10 mouse cellular contexts compared by ENCODE assay signal in genomic region chr14:55097646-55098045, GRCm38 (mm10). TPM values are rescaled to one million over a fixed set of nuclear protein-coding genes. Genes with fewer than 3 reads are reported as not detected.
DNase-seq lines count a peak whose midpoint lies in the region; ATAC-seq and TF ChIP-seq lines count a peak whose summit lies in the region.
"Had no signal": no experiment of that assay in that cellular context is flagged by ENCODE, and none has a peak within 500 bp of the region (broad histone marks: within the 10 kb centered on the region; RNA-seq: fewer than 3 reads in every experiment).

No protein-coding gene starts in this region.

- H3K9me3 ChIP-seq in kidney, embryonic 16.5 days (ENCODE audit: low read length): no peaks in the 10 kb centered on the region
- no peaks in the 10 kb centered on the region for H3K9me3 ChIP-seq in heart, postnatal 0 days (replicated peaks; ENCODE audit: control insufficient read depth, low read length)
- H3K9me3 ChIP-seq in midbrain, embryonic 14.5 days (ENCODE audit: control insufficient read depth, low read length): no peaks in the 10 kb centered on the region
- H3K9me3 ChIP-seq: embryonic facial prominence, embryonic 12.5 days had no signal

- no peak for ATAC-seq in kidney, embryonic 16.5 days (ENCODE audit: low FRiP score, low TSS enrichment)
- ATAC-seq in activated CD4-positive, CD25-positive, alpha-beta regulatory T cell, adult 4 months: peak; percentile 52
- no peak for ATAC-seq in heart, postnatal 0 days (ENCODE audit: insufficient read depth, low read depth)
- ATAC-seq in midbrain, embryonic 14.5 days (ENCODE audit: low FRiP score, low TSS enrichment): no peak
- no peak for ATAC-seq in megakaryocyte, adult 5-6 weeks (ENCODE audit: poor library complexity, severe bottlenecking)

- no peak overlapping the region for H3K4me3 ChIP-seq in kidney, embryonic 16.5 days (ENCODE audit: low read length)
- H3K4me3 ChIP-seq in heart, postnatal 0 days (ENCODE audit: low read depth, low read length): no peak overlapping the region
- no peak overlapping the region for H3K4me3 ChIP-seq in midbrain, embryonic 14.5 days (replicated peaks; ENCODE audit: low read depth, low read length)
- H3K4me3 ChIP-seq: embryonic facial prominence, embryonic 12.5 days had no signal

- H3K36me3 ChIP-seq in kidney, embryonic 16.5 days (ENCODE audit: insufficient read depth, low read length): peaks cover 11% of the 10 kb centered on the region; the same call in 1 of the 2 replicates
- peaks cover 19% of the 10 kb centered on the region; the same call in 1 of the 2 replicates for H3K36me3 ChIP-seq in heart, postnatal 0 days (replicated peaks; ENCODE audit: control insufficient read depth, insufficient read depth, low read length)
- peaks cover 12% of the 10 kb centered on the region; the same call in 1 of the 2 replicates for H3K36me3 ChIP-seq in midbrain, embryonic 14.5 days (ENCODE audit: control insufficient read depth, insufficient read depth, low read length)

- no peak for TF ChIP-seq EP300 in heart, postnatal 0 days (IDR thresholded peaks at IDR 0.05; ENCODE audit: low read depth)

- TF ChIP-seq CTCF in heart, postnatal 0 days (IDR thresholded peaks at IDR 0.05; ENCODE audit: low read depth): no peak

- H3K27me3 ChIP-seq in kidney, embryonic 16.5 days (ENCODE audit: insufficient read depth, low read length): no peaks in the 10 kb centered on the region
- no peaks in the 10 kb centered on the region for H3K27me3 ChIP-seq in heart, postnatal 0 days (ENCODE audit: control insufficient read depth, insufficient read depth, low read length)
- H3K27me3 ChIP-seq in midbrain, embryonic 14.5 days (ENCODE audit: control insufficient read depth, insufficient read depth, low read length): no peaks in the 10 kb centered on the region
- H3K27me3 ChIP-seq: embryonic facial prominence, embryonic 12.5 days had no signal

- H3K4me2 ChIP-seq in kidney, embryonic 16.5 days (replicated peaks; ENCODE audit: low read depth, low read length): no peak overlapping the region
- peak overlapping the region; percentile 19 for H3K4me2 ChIP-seq in heart, postnatal 0 days (ENCODE audit: low read depth, low read length)
- peak overlapping the region; percentile 34; the same call in 1 of the 2 replicates for H3K4me2 ChIP-seq in midbrain, embryonic 14.5 days (ENCODE audit: low read length)
- H3K4me2 ChIP-seq: embryonic facial prominence, embryonic 12.5 days had no signal

- H3K27ac ChIP-seq in kidney, embryonic 16.5 days (ENCODE audit: low read length): peak overlapping the region; percentile 39; the same call in 1 of the 2 replicates
- H3K27ac ChIP-seq in heart, postnatal 0 days (ENCODE audit: low read depth): peak overlapping the region; percentile 79
- H3K27ac ChIP-seq in midbrain, embryonic 14.5 days (replicated peaks; ENCODE audit: low read depth, low read length): peak overlapping the region; percentile 32; the same call in 1 of the 2 replicates
- H3K27ac ChIP-seq: embryonic facial prominence, embryonic 12.5 days had no signal

- H3K4me1 ChIP-seq in kidney, embryonic 16.5 days (ENCODE audit: insufficient read depth, low read length): peaks cover 20% of the 10 kb centered on the region
- H3K4me1 ChIP-seq in heart, postnatal 0 days (ENCODE audit: control insufficient read depth, insufficient read depth): peaks cover 9% of the 10 kb centered on the region; the same call in 1 of the 2 replicates
- H3K4me1 ChIP-seq in midbrain, embryonic 14.5 days (ENCODE audit: control insufficient read depth, insufficient read depth, low read length): peaks cover 25% of the 10 kb centered on the region

- no peak overlapping the region for H3K9ac ChIP-seq in kidney, embryonic 16.5 days (replicated peaks; ENCODE audit: low read length)
- H3K9ac ChIP-seq in heart, postnatal 0 days (replicated peaks; ENCODE audit: low read depth, low read length): 0 out of 2 replicates have a peak overlapping the region, but pooled peaks have one; percentile 3
- H3K9ac ChIP-seq in midbrain, embryonic 14.5 days (replicated peaks; ENCODE audit: low read length): no peak overlapping the region
- H3K9ac ChIP-seq: embryonic facial prominence, embryonic 12.5 days had no signal

- 70% methylated on average over 10 of the region's 10 CpGs for WGBS in kidney, embryonic 16.5 days
- WGBS in heart, postnatal 0 days: 65% methylated on average over 10 of the region's 10 CpGs
- whole genome bisulfite sequencing in midbrain, embryonic 14.5 days: 59% methylated on average over 10 of the region's 10 CpGs

- DNase-seq in kidney, adult 9 months: no peak
- DNase-seq in heart, postnatal 0 days (ENCODE audit: low spot score): no peak
- no peak for DNase-seq in midbrain, embryonic 14.5 days
- DNase-seq in cerebellum, postnatal 25 days: no peak
- DNase-seq in layer of hippocampus, postnatal 25 days (ENCODE audit: extremely low spot score in 1 of 2, low spot score in 1 of 2): no peak

RNA-seq across cellular contexts. Expression of gene Thtpa, which starts 3.1 kb away (rescaled TPM):
- 27.1 and 28.9 TPM in 2 replicates for polyA plus RNA-seq in kidney, embryonic 16.5 days (2015; fragmentation: Nextera tagmentation; extraction: Ambion mirVana)
- polyA plus RNA-seq in activated CD4-positive, CD25-positive, alpha-beta regulatory T cell, adult 4 months (2017; shearing (Covaris generic)): 10 to 100 TPM in 1 of 2 experiments, 1 to 10 TPM in 1; 9.6 to 11.9 TPM
- total RNA-seq in heart, postnatal 0 days (2014; rRNA removed; ENCODE audit: low replicate concordance): 12.2 and 17.7 TPM in 2 replicates
- 13.3 and 13.4 TPM in 2 replicates for polyA plus RNA-seq in heart, postnatal 0 days (2015; fragmentation: Nextera tagmentation; extraction: Ambion mirVana)
- 27.9 and 33.7 TPM in 2 replicates for polyA plus RNA-seq in midbrain, embryonic 14.5 days (2014; fragmentation: Nextera tagmentation; extraction: Ambion mirVana)
- 5.4 and 6.9 TPM in 2 replicates for total RNA-seq in megakaryocyte, adult 5-6 weeks (2015)
- total RNA-seq in megakaryocyte, adult 5-6 weeks (2017): 5.9 and 7.2 TPM in 2 replicates
- 10 to 100 TPM; 21.9 to 22.9 TPM for total RNA-seq in layer of hippocampus, postnatal 25 days (2021)

RNA-seq across cellular contexts. Expression of gene Zfhx2, which starts 5.5 kb away (rescaled TPM):
- polyA plus RNA-seq in kidney, embryonic 16.5 days (2015; fragmentation: Nextera tagmentation; extraction: Ambion mirVana): 4.3 and 6.0 TPM in 2 replicates
- 1 to 10 TPM; 5.4 to 5.5 TPM for polyA plus RNA-seq in activated CD4-positive, CD25-positive, alpha-beta regulatory T cell, adult 4 months (2017; shearing (Covaris generic))
- total RNA-seq in heart, postnatal 0 days (2014; rRNA removed; ENCODE audit: low replicate concordance): 1.8 and 1.9 TPM in 2 replicates
- polyA plus RNA-seq in heart, postnatal 0 days (2015; fragmentation: Nextera tagmentation; extraction: Ambion mirVana): 1.1 and 1.2 TPM in 2 replicates
- 24.9 and 28.4 TPM in 2 replicates for polyA plus RNA-seq in midbrain, embryonic 14.5 days (2014; fragmentation: Nextera tagmentation; extraction: Ambion mirVana)
- total RNA-seq in megakaryocyte, adult 5-6 weeks (2015): 2.0 and 2.1 TPM in 2 replicates
- total RNA-seq in megakaryocyte, adult 5-6 weeks (2017): 1.1 and 1.3 TPM in 2 replicates
- total RNA-seq in layer of hippocampus, postnatal 25 days (2021): 10 to 100 TPM; 37.8 to 63.0 TPM

RNA-seq across cellular contexts. Expression of gene Ap1g2, which starts 8.7 kb away (rescaled TPM):
- polyA plus RNA-seq in kidney, embryonic 16.5 days (2015; fragmentation: Nextera tagmentation; extraction: Ambion mirVana): 23.2 and 23.3 TPM in 2 replicates
- 100 to 1,000 TPM in 1 of 2 experiments, 10 to 100 TPM in 1; 99.1 to 102 TPM for polyA plus RNA-seq in activated CD4-positive, CD25-positive, alpha-beta regulatory T cell, adult 4 months (2017; shearing (Covaris generic))
- total RNA-seq in heart, postnatal 0 days (2014; rRNA removed; ENCODE audit: low replicate concordance): 0.93 and 3.9 TPM in 2 replicates
- polyA plus RNA-seq in heart, postnatal 0 days (2015; fragmentation: Nextera tagmentation; extraction: Ambion mirVana): 5.6 and 5.7 TPM in 2 replicates
- 6.8 and 7.6 TPM in 2 replicates for polyA plus RNA-seq in midbrain, embryonic 14.5 days (2014; fragmentation: Nextera tagmentation; extraction: Ambion mirVana)
- total RNA-seq in megakaryocyte, adult 5-6 weeks (2015): 43.2 and 46.7 TPM in 2 replicates
- total RNA-seq in megakaryocyte, adult 5-6 weeks (2017): 11.8 and 18.3 TPM in 2 replicates
- total RNA-seq in layer of hippocampus, postnatal 25 days (2021): 10 to 100 TPM; 15.7 to 19.4 TPM

RNA-seq across cellular contexts. Expression of gene Jph4, which starts 19.1 kb away (rescaled TPM):
- polyA plus RNA-seq in kidney, embryonic 16.5 days (2015; fragmentation: Nextera tagmentation; extraction: Ambion mirVana): 0.45 and 0.51 TPM in 2 replicates
- polyA plus RNA-seq in activated CD4-positive, CD25-positive, alpha-beta regulatory T cell, adult 4 months (2017; shearing (Covaris generic)): not detected
- 0.15 and 0.38 TPM in 2 replicates for total RNA-seq in heart, postnatal 0 days (2014; rRNA removed; ENCODE audit: low replicate concordance)
- 0.03 and 0.10 TPM in 2 replicates for polyA plus RNA-seq in heart, postnatal 0 days (2015; fragmentation: Nextera tagmentation; extraction: Ambion mirVana)
- 31.1 and 38.9 TPM in 2 replicates for polyA plus RNA-seq in midbrain, embryonic 14.5 days (2014; fragmentation: Nextera tagmentation; extraction: Ambion mirVana)
- not detected in 2 replicates for total RNA-seq in megakaryocyte, adult 5-6 weeks (2015)
- not detected in 2 replicates for total RNA-seq in megakaryocyte, adult 5-6 weeks (2017)
- total RNA-seq in layer of hippocampus, postnatal 25 days (2021): 100 to 1,000 TPM; 422 to 463 TPM
- total RNA-seq: granulocyte monocyte progenitor cell, adult 5-6 weeks had no signal
